Mouse (Mus musculus) lung, postnatal 0 days (tissue): Measurements from ENCODE around the gene Hyal1.

Experiments used
- CTCF ChIP-seq: IDR thresholded peaks from 2 replicates; pipeline ENCODE4 v1.5.1; 2016; ENCODE audit warnings: antibody characterized with exemption, mild to moderate bottlenecking
- EP300 ChIP-seq: IDR thresholded peaks from 2 replicates; pipeline ENCODE4 v1.6.1; 2016; ENCODE audit warnings: antibody characterized with exemption, mild to moderate bottlenecking, control low read depth

- TF ChIP-seq CTCF (no peak), EP300 (peak; percentile 97)
Measured at GRCm38 (mm10) chr9:107571534-107572326, 5.0 kb upstream of the Hyal1 start.
